Mouse (Mus musculus) cerebellum, postnatal 25 days (tissue): ENCODE data around the gene Lrtm1.

Source experiments
- DNase-seq, 2 experiments: peaks; one replicate each; pipeline ENCODE4 v3.0.0; 2021; ENCODE audit warnings: mixed read lengths in 2 of 2

Gene Lrtm1

GRCm38 (mm10) chr14:29038246-29038645 is 20.2 kb downstream of the Lrtm1 start:
- DNase-seq: no peak

DNA sequence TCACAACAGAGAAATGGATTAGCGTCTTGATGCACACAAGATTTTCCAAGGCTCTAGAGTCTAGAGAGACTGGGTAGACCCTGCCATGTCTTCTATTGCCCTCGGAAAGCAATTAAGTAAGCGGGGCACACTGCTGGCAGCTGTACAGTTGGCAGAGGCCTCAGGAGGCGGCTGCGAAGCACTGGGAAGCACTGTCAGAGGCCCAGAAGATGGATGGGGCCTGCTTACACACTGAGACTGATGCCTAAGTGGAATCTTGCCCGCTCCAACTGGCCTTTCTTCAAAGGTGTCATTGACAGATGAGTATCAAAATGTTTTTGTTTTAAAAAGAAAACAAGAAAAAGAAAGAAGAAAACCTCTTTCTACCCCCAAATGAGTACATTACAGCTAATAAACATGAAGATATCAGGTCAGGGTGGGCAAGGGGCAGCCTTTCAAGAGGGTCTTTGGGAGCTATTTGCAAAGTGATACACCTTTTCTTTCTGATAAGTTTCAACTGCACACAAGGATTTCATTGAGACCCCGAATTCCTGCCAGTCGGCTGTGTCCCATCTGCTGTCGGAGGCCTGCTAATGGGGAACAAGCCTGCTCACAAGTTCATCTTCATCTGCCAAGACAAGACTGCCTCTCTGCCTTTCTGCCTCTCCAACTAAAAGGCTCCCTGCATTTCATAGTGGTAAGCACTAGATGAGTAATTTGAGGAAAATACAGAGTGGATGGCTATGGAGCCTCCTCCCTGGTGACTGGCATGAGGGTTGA is 22.8 kb downstream of the Lrtm1 start:
- DNase-seq: peak in 1 of 2 experiments; percentile 48

DNA sequence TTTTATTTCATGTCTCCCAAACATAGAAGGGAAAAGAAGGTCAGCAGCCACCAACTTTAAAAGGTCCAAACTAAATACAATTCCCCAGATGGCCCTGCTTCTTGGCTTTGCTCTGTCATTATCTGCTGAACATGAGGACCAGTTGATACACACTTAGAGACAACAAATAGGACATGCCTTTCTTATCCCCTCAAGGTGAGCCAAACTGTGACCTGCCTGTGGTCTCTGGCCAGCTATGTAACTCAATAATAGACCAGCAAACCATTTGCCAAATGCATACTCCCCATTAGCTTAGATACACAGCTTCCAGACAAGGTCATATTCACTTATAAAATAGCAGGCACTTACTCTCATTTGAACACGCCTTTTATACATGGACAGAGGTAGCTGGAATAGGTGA is 23.5 kb downstream of the Lrtm1 start:
- no peak for DNase-seq

- no peak for DNase-seq
Observed at GRCm38 (mm10) chr14:29042355-29042754, 24.3 kb downstream of the Lrtm1 start.

- DNase-seq: peak in 1 of 2 experiments; percentile 17
Observed at GRCm38 (mm10) chr14:29051951-29052835, 34.2 kb downstream of the Lrtm1 start.

DNA sequence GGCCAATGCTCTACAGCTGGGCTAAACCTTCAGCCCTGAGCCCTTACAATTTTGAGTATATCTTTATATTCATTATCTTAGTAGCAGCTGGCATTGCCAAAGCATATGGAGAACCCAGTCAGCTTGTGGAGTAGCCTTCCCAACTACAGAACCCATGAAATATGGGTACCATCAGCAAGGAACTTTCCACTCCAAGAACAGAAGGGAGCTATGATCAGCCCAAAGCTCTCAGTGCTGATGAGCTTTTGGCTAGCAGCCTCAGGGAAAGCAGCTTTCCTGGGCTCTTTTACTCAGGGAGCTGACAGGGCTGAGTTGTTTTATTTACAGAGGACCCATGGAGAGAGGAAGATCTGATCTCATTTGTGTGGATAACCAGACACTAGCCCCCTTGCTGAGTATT is 42.7 kb downstream of the Lrtm1 start:
- DNase-seq: no peak

DNA sequence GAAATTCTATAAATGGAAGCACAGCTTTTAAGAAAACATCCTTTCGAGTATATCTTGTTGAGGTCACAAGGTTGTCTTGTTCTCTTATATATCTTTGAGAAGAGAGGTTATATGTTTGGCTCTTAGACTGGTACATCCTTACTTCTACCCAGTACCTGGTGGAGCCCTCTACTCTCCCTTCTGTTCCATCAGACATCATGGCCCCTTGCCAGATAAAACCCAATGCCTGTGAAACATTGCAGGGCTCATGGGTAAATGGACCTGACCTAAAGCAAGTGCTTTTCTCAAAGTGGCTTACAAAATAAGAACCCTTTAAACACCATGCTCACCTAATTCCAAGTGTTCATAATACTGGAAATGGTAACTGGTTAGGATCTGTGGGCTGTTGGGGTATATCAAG is 43.5 kb downstream of the Lrtm1 start:
- peak in 1 of 2 experiments; percentile 17 for DNase-seq

DNA sequence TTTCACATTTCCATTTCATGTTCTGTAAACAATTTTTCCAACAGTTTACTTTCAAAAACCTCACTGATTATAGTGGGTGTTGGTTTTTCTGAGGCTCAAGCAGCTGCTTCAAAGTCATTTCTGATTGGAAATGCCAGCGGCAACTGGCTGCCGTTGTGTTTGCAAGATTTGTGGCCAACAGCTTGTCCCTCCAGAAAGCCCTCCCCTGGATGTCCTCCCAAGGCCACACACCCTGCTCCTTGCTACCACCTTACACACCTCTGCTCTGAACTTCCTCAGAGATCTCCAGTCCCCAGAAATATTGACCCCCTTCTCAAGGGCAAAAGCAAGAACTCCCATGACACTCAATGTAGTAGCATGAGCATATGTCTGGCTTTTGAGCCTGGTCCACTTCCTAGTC is 44.7 kb downstream of the Lrtm1 start:
- no peak for DNase-seq

- DNase-seq: peak; percentile 34 to 42
Observed at GRCm38 (mm10) chr14:29073747-29074146, 55.7 kb downstream of the Lrtm1 start.

GRCm38 (mm10) chr14:29077418-29077817 is 59.4 kb downstream of the Lrtm1 start:
- DNase-seq: no peak

DNA sequence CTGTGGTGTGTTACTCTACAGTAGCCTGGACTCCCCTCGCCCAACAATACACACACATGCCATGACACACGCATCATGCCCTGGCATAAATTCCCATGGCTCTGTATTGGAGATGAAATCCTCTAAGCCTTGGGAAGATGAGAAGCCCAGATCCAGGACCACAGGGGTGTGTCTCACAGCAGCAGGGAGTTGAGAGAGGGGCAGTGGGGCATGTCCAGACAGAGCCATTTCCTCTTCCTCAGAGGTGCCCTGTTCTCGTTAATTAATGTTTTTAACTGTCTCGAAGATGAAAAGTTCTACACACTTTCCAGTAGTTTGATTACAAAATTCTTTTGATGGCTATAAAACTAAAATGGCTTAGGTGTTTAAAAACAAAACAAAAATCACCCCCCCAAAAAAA is 62.2 kb downstream of the Lrtm1 start:
- no peak for DNase-seq

DNA sequence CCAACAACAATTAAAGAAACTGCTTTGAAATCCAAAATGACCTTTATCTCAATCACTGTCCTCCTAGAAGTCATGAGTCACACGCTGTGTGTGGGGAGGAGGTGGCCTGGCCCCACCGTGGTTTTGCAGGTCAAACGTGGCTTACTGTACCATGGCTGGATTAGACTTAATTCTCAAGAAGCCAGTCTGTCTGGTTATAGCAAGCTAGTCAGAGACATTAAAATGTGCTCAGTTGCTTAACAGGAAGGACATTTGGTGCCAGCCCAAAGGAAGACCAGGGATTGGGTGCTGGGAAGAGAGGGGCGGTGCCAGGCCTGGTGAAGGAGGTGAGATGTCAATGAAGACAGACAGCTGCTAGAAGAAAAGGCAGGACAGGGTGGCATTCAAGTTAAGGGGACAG is 62.6 kb downstream of the Lrtm1 start:
- DNase-seq: no peak

GRCm38 (mm10) chr14:29082171-29082570 is 64.2 kb downstream of the Lrtm1 start:
- DNase-seq: no peak
